ENCODE assay signal across 12 mouse cellular contexts in genomic region chr13:55107694-55108093, GRCm38 (mm10). TPM values are rescaled to one million over a fixed set of nuclear protein-coding genes. Genes with fewer than 3 reads are reported as not detected.
DNase-seq lines count a peak whose midpoint lies in the region; ATAC-seq and TF ChIP-seq lines count a peak whose summit lies in the region.
"Had no signal": no experiment of that assay in that cellular context is flagged by ENCODE, and none has a peak within 500 bp of the region (broad histone marks: within the 10 kb centered on the region; RNA-seq: fewer than 3 reads in every experiment).

No protein-coding gene starts in this region.

- TF ChIP-seq CTCF in heart, postnatal 0 days (IDR thresholded peaks at IDR 0.05; ENCODE audit: low read depth): no peak
- no peak for TF ChIP-seq CTCF in forebrain, postnatal 0 days (IDR thresholded peaks at IDR 0.05; ENCODE audit: low read depth)

- H3K4me2 ChIP-seq in heart, postnatal 0 days (ENCODE audit: low read depth, low read length): no peak overlapping the region; the same call in 1 of the 2 replicates
- no peak overlapping the region for H3K4me2 ChIP-seq in forebrain, postnatal 0 days (ENCODE audit: low read depth)
- H3K4me2 ChIP-seq: forebrain, embryonic 15.5 days; limb, embryonic 13.5 days had no signal

- WGBS in heart, postnatal 0 days: 25% methylated on average over 8 of the region's 8 CpGs
- WGBS in forebrain, postnatal 0 days: 86% methylated on average over 8 of the region's 8 CpGs

- peak; percentile 93 for TF ChIP-seq EP300 in heart, postnatal 0 days (IDR thresholded peaks at IDR 0.05; ENCODE audit: low read depth)

- no peaks in the 10 kb centered on the region for H3K27me3 ChIP-seq in heart, postnatal 0 days (ENCODE audit: control insufficient read depth, insufficient read depth, low read length)
- no peaks in the 10 kb centered on the region for H3K27me3 ChIP-seq in forebrain, postnatal 0 days (ENCODE audit: insufficient read depth, low read length)
- H3K27me3 ChIP-seq: forebrain, embryonic 15.5 days; limb, embryonic 13.5 days had no signal

- no peaks in the 10 kb centered on the region for H3K9me3 ChIP-seq in heart, postnatal 0 days (replicated peaks; ENCODE audit: control insufficient read depth, low read length)
- H3K9me3 ChIP-seq in forebrain, postnatal 0 days (ENCODE audit: low read length): no peaks in the 10 kb centered on the region
- H3K9me3 ChIP-seq: forebrain, embryonic 15.5 days; limb, embryonic 13.5 days had no signal

- H3K4me1 ChIP-seq in heart, postnatal 0 days (ENCODE audit: control insufficient read depth, insufficient read depth): peaks cover 18% of the 10 kb centered on the region
- peaks cover 7% of the 10 kb centered on the region for H3K4me1 ChIP-seq in forebrain, postnatal 0 days (ENCODE audit: insufficient read depth)

- no peak overlapping the region for H3K4me3 ChIP-seq in heart, postnatal 0 days (ENCODE audit: low read depth, low read length)
- no peak overlapping the region for H3K4me3 ChIP-seq in forebrain, postnatal 0 days (ENCODE audit: low read depth, low read length)
- H3K4me3 ChIP-seq: forebrain, embryonic 15.5 days; limb, embryonic 13.5 days had no signal

- DNase-seq in frontal cortex, adult 2 months (ENCODE audit: extremely low spot score in 1 of 2, low spot score in 1 of 2): peak; percentile 26 to 57
- no peak for DNase-seq in frontal cortex, postnatal 14 days (ENCODE audit: low spot score in 2 of 2)
- peak; percentile 34 to 39 for DNase-seq in right cerebral cortex, adult 2 months (ENCODE audit: low spot score in 2 of 2)
- DNase-seq in right cerebral cortex, postnatal 4 days: no peak
- peak; percentile 78 for DNase-seq in heart, postnatal 0 days (ENCODE audit: low spot score)
- no peak for DNase-seq in forebrain, postnatal 0 days
- DNase-seq in spleen, postnatal 10 days (ENCODE audit: low spot score in 2 of 2): no peak
- no peak for DNase-seq in retina, postnatal 1 day
- DNase-seq: B cell, adult 2 months; kidney, adult 18-20 months had no signal

- H3K9ac ChIP-seq in heart, postnatal 0 days (replicated peaks; ENCODE audit: low read depth, low read length): no peak overlapping the region; the same call in 1 of the 2 replicates
- no peak overlapping the region for H3K9ac ChIP-seq in forebrain, postnatal 0 days
- H3K9ac ChIP-seq: forebrain, embryonic 15.5 days; limb, embryonic 13.5 days had no signal

- peak; percentile 82 for ATAC-seq in heart, postnatal 0 days (ENCODE audit: insufficient read depth, low read depth)
- ATAC-seq in forebrain, postnatal 0 days: no peak
- ATAC-seq: forebrain, embryonic 15.5 days had no signal

- peaks cover 12% of the 10 kb centered on the region; the same call in 1 of the 2 replicates for H3K36me3 ChIP-seq in heart, postnatal 0 days (replicated peaks; ENCODE audit: control insufficient read depth, insufficient read depth, low read length)
- H3K36me3 ChIP-seq in forebrain, postnatal 0 days (ENCODE audit: insufficient read depth): no peaks in the 10 kb centered on the region; the same call in 1 of the 2 replicates

- peak overlapping the region; percentile 92 for H3K27ac ChIP-seq in heart, postnatal 0 days (ENCODE audit: low read depth)
- H3K27ac ChIP-seq in forebrain, postnatal 0 days (ENCODE audit: low read depth, low read length): no peak overlapping the region
- H3K27ac ChIP-seq: forebrain, embryonic 15.5 days; limb, embryonic 13.5 days had no signal

RNA-seq across cellular contexts. Expression of gene Zfp346, which starts 2.6 kb away (rescaled TPM):
- polyA plus RNA-seq in frontal cortex, adult 2 months (2012; rRNA removed): 44.3 and 53.4 TPM in 2 replicates
- total RNA-seq in heart, postnatal 0 days (2014; rRNA removed; ENCODE audit: low replicate concordance): 13.3 and 21.0 TPM in 2 replicates
- polyA plus RNA-seq in heart, postnatal 0 days (2015; fragmentation: Nextera tagmentation; extraction: Ambion mirVana): 11.7 and 13.4 TPM in 2 replicates
- 24.8 and 32.8 TPM in 2 replicates for total RNA-seq in forebrain, postnatal 0 days (2014; rRNA removed)
- polyA plus RNA-seq in forebrain, postnatal 0 days (2015; fragmentation: Nextera tagmentation; extraction: Ambion mirVana): 14.4 and 20.5 TPM in 2 replicates

RNA-seq across cellular contexts. Expression of gene Uimc1, which starts 7.6 kb away (rescaled TPM):
- 19.9 and 22.8 TPM in 2 replicates for polyA plus RNA-seq in frontal cortex, adult 2 months (2012; rRNA removed)
- total RNA-seq in heart, postnatal 0 days (2014; rRNA removed; ENCODE audit: low replicate concordance): 6.2 and 11.1 TPM in 2 replicates
- polyA plus RNA-seq in heart, postnatal 0 days (2015; fragmentation: Nextera tagmentation; extraction: Ambion mirVana): 12.5 and 13.9 TPM in 2 replicates
- total RNA-seq in forebrain, postnatal 0 days (2014; rRNA removed): 12.6 and 13.2 TPM in 2 replicates
- polyA plus RNA-seq in forebrain, postnatal 0 days (2015; fragmentation: Nextera tagmentation; extraction: Ambion mirVana): 12.2 and 13.3 TPM in 2 replicates

RNA-seq across cellular contexts. Expression of gene Gm17617, which starts 25.7 kb away (rescaled TPM):
- not detected in 2 replicates for polyA plus RNA-seq in frontal cortex, adult 2 months (2012; rRNA removed)
- not detected in 2 replicates for total RNA-seq in heart, postnatal 0 days (2014; rRNA removed; ENCODE audit: low replicate concordance)
- not detected in 2 replicates for polyA plus RNA-seq in heart, postnatal 0 days (2015; fragmentation: Nextera tagmentation; extraction: Ambion mirVana)
- total RNA-seq in forebrain, postnatal 0 days (2014; rRNA removed): not detected in 2 replicates
- not detected in 2 replicates for polyA plus RNA-seq in forebrain, postnatal 0 days (2015; fragmentation: Nextera tagmentation; extraction: Ambion mirVana)
- polyA plus RNA-seq: forebrain, embryonic 15.5 days; limb, embryonic 13.5 days had no signal

RNA-seq across cellular contexts. Expression of gene Fgfr4, which starts 44.7 kb away (rescaled TPM):
- 0.38 and 0.54 TPM in 2 replicates for polyA plus RNA-seq in frontal cortex, adult 2 months (2012; rRNA removed)
- total RNA-seq in heart, postnatal 0 days (2014; rRNA removed; ENCODE audit: low replicate concordance): not detected in 2 replicates
- polyA plus RNA-seq in heart, postnatal 0 days (2015; fragmentation: Nextera tagmentation; extraction: Ambion mirVana): 0.08 and 0.11 TPM in 2 replicates
- 0.08 and 0.19 TPM in 2 replicates for total RNA-seq in forebrain, postnatal 0 days (2014; rRNA removed)
- 0.33 and 0.40 TPM in 2 replicates for polyA plus RNA-seq in forebrain, postnatal 0 days (2015; fragmentation: Nextera tagmentation; extraction: Ambion mirVana)

Comparison
In these comparisons a context has a peak if more than half of its experiments do, and no peak if none do; other contexts are left out.
1. DNase-seq: peak in frontal cortex, adult 2 months (2 of 2), right cerebral cortex, adult 2 months (2 of 2) and heart, postnatal 0 days (single experiment); none in frontal cortex, postnatal 14 days (0 of 2), right cerebral cortex, postnatal 4 days (single experiment), forebrain, postnatal 0 days (single experiment), spleen, postnatal 10 days (0 of 2) and retina, postnatal 1 day (single experiment).